Mouse (Mus musculus) granulocyte monocyte progenitor cell, adult 5-6 weeks (primary cell): Measurements from ENCODE around the gene Bcl11b. TPM values are rescaled to one million over a fixed set of nuclear protein-coding genes. Genes with fewer than 3 reads are reported as not detected.

Source experiments
- total RNA-seq, 2 experiments: library from RNA; stranded (forward) in 1 of 2; stranded (reverse) in 1 of 2; fragments of 200-712, 200-1000 nt in 1 of 2; fragments of >200 nt in 1 of 2; fragmentation: Nextera tagmentation in 1 of 2; gene quantifications; 2 replicates each; pipeline ENCODE4 v1.2.3; 2014 to 2017

Gene Bcl11b
- total RNA-seq, 2 experiments from 2014 or later = not detected

Other genes with a start within 250 kb of the Bcl11b start
- 52.4 and 54.4 TPM in 2 replicates for gene Setd3, start 175.7 kb upstream of the Bcl11b start, total RNA-seq (2014; fragmentation: Nextera tagmentation)
- 72.8 and 78.1 TPM in 2 replicates for gene Setd3, start 175.7 kb upstream of the Bcl11b start, total RNA-seq (2017)
- 62.2 and 74.2 TPM in 2 replicates for gene Ccnk, start 176.0 kb upstream of the Bcl11b start, total RNA-seq (2014; fragmentation: Nextera tagmentation)
- 7.4 and 15.4 TPM in 2 replicates for gene Ccnk, start 176.0 kb upstream of the Bcl11b start, total RNA-seq (2017)